ENCODE assay signal across 8 mouse cellular contexts in genomic region chr19:6066571-6066970, GRCm38 (mm10). TPM values are rescaled to one million over a fixed set of nuclear protein-coding genes. Genes with fewer than 3 reads are reported as not detected.
DNase-seq lines count a peak whose midpoint lies in the region; ATAC-seq and TF ChIP-seq lines count a peak whose summit lies in the region.

No protein-coding gene starts in this region.

- H3K27ac ChIP-seq in kidney, postnatal 0 days: peak overlapping the region; percentile 70; the same call in 1 of the 2 replicates
- H3K27ac ChIP-seq in embryonic facial prominence, embryonic 10.5 days (replicated peaks): peak overlapping the region; percentile 81
- H3K27ac ChIP-seq in hindbrain, postnatal 0 days: peak overlapping the region; percentile 92
- peak overlapping the region; percentile 91 for H3K27ac ChIP-seq in midbrain, embryonic 16.5 days (ENCODE audit: low read length)

- H3K4me1 ChIP-seq in kidney, postnatal 0 days (replicated peaks; ENCODE audit: insufficient read depth, low read length): peaks cover 23% of the 10 kb centered on the region
- peaks cover 43% of the 10 kb centered on the region for H3K4me1 ChIP-seq in embryonic facial prominence, embryonic 10.5 days
- peaks cover 15% of the 10 kb centered on the region for H3K4me1 ChIP-seq in hindbrain, postnatal 0 days (ENCODE audit: insufficient read depth, low read length)
- H3K4me1 ChIP-seq in midbrain, embryonic 16.5 days (ENCODE audit: control insufficient read depth, insufficient read depth, low read length): peaks cover 37% of the 10 kb centered on the region

- H3K4me2 ChIP-seq in kidney, postnatal 0 days (ENCODE audit: low read length): peak overlapping the region; percentile 86
- H3K4me2 ChIP-seq in hindbrain, postnatal 0 days (ENCODE audit: low read depth, low read length): peak overlapping the region; percentile 97
- peak overlapping the region; percentile 91 for H3K4me2 ChIP-seq in midbrain, embryonic 16.5 days (ENCODE audit: low read length)

- no peaks in the 10 kb centered on the region for H3K9me3 ChIP-seq in kidney, postnatal 0 days (replicated peaks; ENCODE audit: low read length)
- no peaks in the 10 kb centered on the region for H3K9me3 ChIP-seq in embryonic facial prominence, embryonic 10.5 days
- H3K9me3 ChIP-seq in hindbrain, postnatal 0 days (ENCODE audit: low read length): no peaks in the 10 kb centered on the region
- H3K9me3 ChIP-seq in midbrain, embryonic 16.5 days (replicated peaks; ENCODE audit: control insufficient read depth, low read length, poor library complexity, severe bottlenecking): no peaks in the 10 kb centered on the region

- DNase-seq in kidney, postnatal 0 days (ENCODE audit: low spot score): no peak
- DNase-seq in kidney, postnatal 36 days: no peak
- no peak for DNase-seq in embryonic facial prominence, embryonic 10.5 days (ENCODE audit: low spot score)
- DNase-seq in hindbrain, postnatal 0 days (ENCODE audit: low spot score): peak; percentile 22
- no peak for DNase-seq in adrenal gland, postnatal 36 days
- no peak for DNase-seq in spleen, postnatal 10 days (ENCODE audit: low spot score in 2 of 2)
- no peak for DNase-seq in adrenal gland, postnatal 4 days (ENCODE audit: low spot score in 2 of 2)

- no peak for ATAC-seq in kidney, postnatal 0 days (replicated peaks; ENCODE audit: low FRiP score, low read depth)
- ATAC-seq in hindbrain, postnatal 0 days: peak; percentile 8
- peak; percentile 2; the same call in 1 of the 2 replicates for ATAC-seq in midbrain, embryonic 16.5 days

- no peaks in the 10 kb centered on the region for H3K27me3 ChIP-seq in kidney, postnatal 0 days (ENCODE audit: insufficient read depth, low read length)
- H3K27me3 ChIP-seq in embryonic facial prominence, embryonic 10.5 days (replicated peaks; ENCODE audit: low read depth, poor library complexity, severe bottlenecking): no peaks in the 10 kb centered on the region
- H3K27me3 ChIP-seq in hindbrain, postnatal 0 days (ENCODE audit: insufficient read depth, low read length): no peaks in the 10 kb centered on the region
- H3K27me3 ChIP-seq in midbrain, embryonic 16.5 days (ENCODE audit: control insufficient read depth, insufficient read depth, low read depth, low read length): no peaks in the 10 kb centered on the region

- peaks cover 20% of the 10 kb centered on the region; the same call in 1 of the 2 replicates for H3K36me3 ChIP-seq in kidney, postnatal 0 days (ENCODE audit: insufficient read depth, low read length)
- peaks cover 51% of the 10 kb centered on the region for H3K36me3 ChIP-seq in embryonic facial prominence, embryonic 10.5 days (replicated peaks)
- H3K36me3 ChIP-seq in hindbrain, postnatal 0 days (ENCODE audit: insufficient read depth, low read length): peaks cover 20% of the 10 kb centered on the region; the same call in 1 of the 2 replicates
- peaks cover 25% of the 10 kb centered on the region for H3K36me3 ChIP-seq in midbrain, embryonic 16.5 days (ENCODE audit: control insufficient read depth, insufficient read depth, low read length)

- 27% methylated on average over 5 of the region's 5 CpGs for WGBS in kidney, postnatal 0 days
- WGBS in embryonic facial prominence, embryonic 10.5 days: 42% methylated on average over 5 of the region's 5 CpGs
- 29% methylated on average over 5 of the region's 5 CpGs for WGBS in hindbrain, postnatal 0 days
- 37% methylated on average over 4 of the region's 5 CpGs for WGBS in midbrain, embryonic 16.5 days

- no peak for TF ChIP-seq CTCF in kidney, postnatal 0 days (IDR thresholded peaks at IDR 0.05; ENCODE audit: low read depth)
- no peak for TF ChIP-seq CTCF in hindbrain, postnatal 0 days (IDR thresholded peaks at IDR 0.05; ENCODE audit: low read depth)

- H3K9ac ChIP-seq in kidney, postnatal 0 days (ENCODE audit: low read depth, low read length): peak overlapping the region; percentile 41; the same call in 1 of the 2 replicates
- peak overlapping the region; percentile 76 for H3K9ac ChIP-seq in hindbrain, postnatal 0 days (replicated peaks; ENCODE audit: low read length)
- H3K9ac ChIP-seq in midbrain, embryonic 16.5 days (ENCODE audit: low read depth, low read length): peak overlapping the region; percentile 82

- peak overlapping the region; percentile 37; the same call in 1 of the 2 replicates for H3K4me3 ChIP-seq in kidney, postnatal 0 days (replicated peaks; ENCODE audit: low read depth, low read length)
- peak overlapping the region; percentile 66 for H3K4me3 ChIP-seq in embryonic facial prominence, embryonic 10.5 days
- peak overlapping the region; percentile 57 for H3K4me3 ChIP-seq in hindbrain, postnatal 0 days (ENCODE audit: low read length)
- peak overlapping the region; percentile 52 for H3K4me3 ChIP-seq in midbrain, embryonic 16.5 days (ENCODE audit: low read depth, low read length)

RNA-seq across cellular contexts. Expression of gene Tm7sf2, which starts 1.6 kb away (rescaled TPM):
- 17.0 and 19.1 TPM in 2 replicates for polyA plus RNA-seq in kidney, postnatal 0 days (2015; fragmentation: Nextera tagmentation; extraction: Ambion mirVana)
- 30.3 and 31.4 TPM in 2 replicates for polyA plus RNA-seq in embryonic facial prominence, embryonic 10.5 days (2016; fragmentation: Nextera tagmentation; extraction: Ambion mirVana)
- total RNA-seq in hindbrain, postnatal 0 days (2014; rRNA removed): 122 and 123 TPM in 2 replicates
- 57.7 and 64.2 TPM in 2 replicates for polyA plus RNA-seq in hindbrain, postnatal 0 days (2015; fragmentation: Nextera tagmentation; extraction: Ambion mirVana)
- 55.1 and 59.0 TPM in 2 replicates for polyA plus RNA-seq in midbrain, embryonic 16.5 days (2015; fragmentation: Nextera tagmentation; extraction: Ambion mirVana)
- total RNA-seq in adrenal gland, postnatal 36 days (2021): 10 to 100 TPM; 22.9 to 42.0 TPM
- 10 to 100 TPM; 17.0 to 25.1 TPM for total RNA-seq in adrenal gland, postnatal 4 days (2021)

RNA-seq across cellular contexts. Expression of gene Znhit2, which starts 5.6 kb away (rescaled TPM):
- 42.3 and 47.6 TPM in 2 replicates for polyA plus RNA-seq in kidney, postnatal 0 days (2015; fragmentation: Nextera tagmentation; extraction: Ambion mirVana)
- 33.8 and 35.6 TPM in 2 replicates for polyA plus RNA-seq in embryonic facial prominence, embryonic 10.5 days (2016; fragmentation: Nextera tagmentation; extraction: Ambion mirVana)
- 76.0 and 97.3 TPM in 2 replicates for total RNA-seq in hindbrain, postnatal 0 days (2014; rRNA removed)
- 43.2 and 46.3 TPM in 2 replicates for polyA plus RNA-seq in hindbrain, postnatal 0 days (2015; fragmentation: Nextera tagmentation; extraction: Ambion mirVana)
- 28.2 and 30.2 TPM in 2 replicates for polyA plus RNA-seq in midbrain, embryonic 16.5 days (2015; fragmentation: Nextera tagmentation; extraction: Ambion mirVana)
- 10 to 100 TPM; 29.7 to 34.8 TPM for total RNA-seq in adrenal gland, postnatal 36 days (2021)
- 10 to 100 TPM; 28.0 to 31.0 TPM for total RNA-seq in adrenal gland, postnatal 4 days (2021)

RNA-seq across cellular contexts. Expression of gene Fau, which starts 8.9 kb away (rescaled TPM):
- polyA plus RNA-seq in kidney, postnatal 0 days (2015; fragmentation: Nextera tagmentation; extraction: Ambion mirVana): 940 and 1,050 TPM in 2 replicates
- 831 and 861 TPM in 2 replicates for polyA plus RNA-seq in embryonic facial prominence, embryonic 10.5 days (2016; fragmentation: Nextera tagmentation; extraction: Ambion mirVana)
- total RNA-seq in hindbrain, postnatal 0 days (2014; rRNA removed): 558 and 787 TPM in 2 replicates
- 668 TPM in 2 replicates for polyA plus RNA-seq in hindbrain, postnatal 0 days (2015; fragmentation: Nextera tagmentation; extraction: Ambion mirVana)
- 459 and 498 TPM in 2 replicates for polyA plus RNA-seq in midbrain, embryonic 16.5 days (2015; fragmentation: Nextera tagmentation; extraction: Ambion mirVana)
- total RNA-seq in adrenal gland, postnatal 36 days (2021): 1,000 to 10,000 TPM; 1,081 to 1,082 TPM
- total RNA-seq in adrenal gland, postnatal 4 days (2021): 1,000 to 10,000 TPM; 1,446 to 1,549 TPM

RNA-seq across cellular contexts. Expression of gene Mrpl49, which starts 9.0 kb away (rescaled TPM):
- polyA plus RNA-seq in kidney, postnatal 0 days (2015; fragmentation: Nextera tagmentation; extraction: Ambion mirVana): 66.2 and 69.0 TPM in 2 replicates
- polyA plus RNA-seq in embryonic facial prominence, embryonic 10.5 days (2016; fragmentation: Nextera tagmentation; extraction: Ambion mirVana): 82.5 and 84.6 TPM in 2 replicates
- 34.4 and 36.2 TPM in 2 replicates for total RNA-seq in hindbrain, postnatal 0 days (2014; rRNA removed)
- 52.4 and 54.9 TPM in 2 replicates for polyA plus RNA-seq in hindbrain, postnatal 0 days (2015; fragmentation: Nextera tagmentation; extraction: Ambion mirVana)
- 58.5 and 59.7 TPM in 2 replicates for polyA plus RNA-seq in midbrain, embryonic 16.5 days (2015; fragmentation: Nextera tagmentation; extraction: Ambion mirVana)
- total RNA-seq in adrenal gland, postnatal 36 days (2021): 10 to 100 TPM; 58.2 to 58.6 TPM
- 10 to 100 TPM; 55.6 to 63.5 TPM for total RNA-seq in adrenal gland, postnatal 4 days (2021)

RNA-seq across cellular contexts. Expression of gene Vps51, which starts 10.5 kb away (rescaled TPM):
- 57.8 and 61.4 TPM in 2 replicates for polyA plus RNA-seq in kidney, postnatal 0 days (2015; fragmentation: Nextera tagmentation; extraction: Ambion mirVana)
- polyA plus RNA-seq in embryonic facial prominence, embryonic 10.5 days (2016; fragmentation: Nextera tagmentation; extraction: Ambion mirVana): 70.5 and 71.9 TPM in 2 replicates
- total RNA-seq in hindbrain, postnatal 0 days (2014; rRNA removed): 100.0 and 102 TPM in 2 replicates
- 91.2 and 92.2 TPM in 2 replicates for polyA plus RNA-seq in hindbrain, postnatal 0 days (2015; fragmentation: Nextera tagmentation; extraction: Ambion mirVana)
- polyA plus RNA-seq in midbrain, embryonic 16.5 days (2015; fragmentation: Nextera tagmentation; extraction: Ambion mirVana): 86.1 and 93.9 TPM in 2 replicates
- total RNA-seq in adrenal gland, postnatal 36 days (2021): 10 to 100 TPM; 51.9 to 59.8 TPM
- total RNA-seq in adrenal gland, postnatal 4 days (2021): 10 to 100 TPM; 80.2 to 83.4 TPM
